Mouse (Mus musculus): ENCODE measurements around the gene Grin2a.

Grin2a gene

GRCm38 (mm10) chr16:9964469-9964868 is 30.9 kb downstream of the Grin2a start:
- no peak for DNase-seq

- no peak for DNase-seq
Observed at GRCm38 (mm10) chr16:9962482-9962881, 32.9 kb downstream of the Grin2a start.

- no peak for DNase-seq
Observed at GRCm38 (mm10) chr16:9959340-9959739, 36.0 kb downstream of the Grin2a start.

GRCm38 (mm10) chr16:9954266-9954665 is 41.1 kb downstream of the Grin2a start:
- no peak for DNase-seq

DNA sequence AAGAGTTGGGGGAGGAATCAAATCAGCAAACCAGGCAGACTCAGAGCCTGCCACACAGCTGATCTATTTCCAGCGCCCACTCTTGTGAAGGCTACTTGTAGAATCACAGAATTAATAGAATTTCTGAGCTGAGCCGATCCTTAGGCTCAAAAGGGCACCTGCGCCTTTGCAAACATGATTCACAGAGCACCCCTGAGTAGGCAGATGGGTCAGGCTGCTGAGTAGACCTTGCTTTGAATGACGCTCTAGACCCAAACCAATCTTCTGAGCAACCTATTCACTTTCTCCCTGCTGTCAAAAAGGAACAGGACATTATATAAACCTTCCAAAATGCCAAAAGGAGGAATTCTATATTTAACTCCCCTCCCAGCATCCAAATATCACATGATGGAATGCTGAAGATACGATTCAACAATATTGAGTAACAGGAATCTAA is 41.9 kb downstream of the Grin2a start:
- DNase-seq = no peak

- no peak for DNase-seq
Observed at GRCm38 (mm10) chr16:9949250-9949649, 46.1 kb downstream of the Grin2a start.

- DNase-seq = no peak
Observed at GRCm38 (mm10) chr16:9947430-9947829, 47.9 kb downstream of the Grin2a start.

- no peak for DNase-seq
Observed at GRCm38 (mm10) chr16:9944836-9945235, 50.5 kb downstream of the Grin2a start.

GRCm38 (mm10) chr16:9941306-9941930 is 53.9 kb downstream of the Grin2a start:
- no peak for DNase-seq

GRCm38 (mm10) chr16:9940716-9941115 is 54.6 kb downstream of the Grin2a start:
- no peak for DNase-seq

- no peak for DNase-seq
Observed at GRCm38 (mm10) chr16:9910672-9911071, 84.7 kb downstream of the Grin2a start.

DNA sequence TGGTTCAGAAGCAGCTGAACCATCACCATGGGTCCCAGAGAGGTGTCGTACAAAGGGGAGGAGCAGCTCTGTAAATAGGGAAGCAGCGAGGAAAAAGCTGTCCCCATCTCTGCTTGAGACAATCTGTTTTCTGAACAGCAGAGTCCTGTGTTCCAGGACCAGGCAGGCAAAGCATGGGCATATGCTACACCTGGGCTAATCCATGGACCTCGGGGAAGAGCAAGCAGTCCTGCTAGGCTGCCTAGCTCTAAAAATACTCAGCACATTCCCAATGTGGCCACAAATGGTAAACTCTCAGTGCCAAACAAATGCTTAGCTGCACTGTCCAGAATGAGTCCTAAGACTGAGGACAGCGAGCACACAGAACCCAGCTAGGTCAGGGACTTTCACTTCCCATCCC is 86.1 kb downstream of the Grin2a start:
- DNase-seq = no peak

- no peak for DNase-seq
Observed at GRCm38 (mm10) chr16:9904443-9904842, 90.9 kb downstream of the Grin2a start.

GRCm38 (mm10) chr16:9902680-9903463 is 92.5 kb downstream of the Grin2a start:
- no peak for DNase-seq

DNA sequence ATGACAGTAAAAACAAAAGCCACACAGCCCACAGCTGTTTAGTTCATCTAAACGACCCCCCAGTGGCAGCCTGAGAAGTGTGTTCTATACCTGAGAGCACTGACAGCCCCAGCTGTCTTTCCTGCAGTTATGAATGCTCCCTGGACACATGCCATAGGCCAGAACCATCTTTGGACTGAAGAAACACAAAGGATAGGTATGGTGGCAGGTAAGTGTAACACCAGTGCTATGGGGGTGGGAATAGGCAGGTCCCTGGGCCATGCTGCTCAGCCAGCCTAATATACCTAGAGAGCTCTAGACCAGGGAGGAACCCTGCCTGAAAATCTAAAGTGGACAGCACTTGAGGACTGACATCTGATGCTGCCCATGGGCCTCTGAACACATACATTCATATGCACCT is 93.9 kb downstream of the Grin2a start:
- DNase-seq = no peak

GRCm38 (mm10) chr16:9900996-9901395 is 94.4 kb downstream of the Grin2a start:
- no peak for DNase-seq

- DNase-seq = no peak
Observed at GRCm38 (mm10) chr16:9900196-9900595, 95.2 kb downstream of the Grin2a start.

DNA sequence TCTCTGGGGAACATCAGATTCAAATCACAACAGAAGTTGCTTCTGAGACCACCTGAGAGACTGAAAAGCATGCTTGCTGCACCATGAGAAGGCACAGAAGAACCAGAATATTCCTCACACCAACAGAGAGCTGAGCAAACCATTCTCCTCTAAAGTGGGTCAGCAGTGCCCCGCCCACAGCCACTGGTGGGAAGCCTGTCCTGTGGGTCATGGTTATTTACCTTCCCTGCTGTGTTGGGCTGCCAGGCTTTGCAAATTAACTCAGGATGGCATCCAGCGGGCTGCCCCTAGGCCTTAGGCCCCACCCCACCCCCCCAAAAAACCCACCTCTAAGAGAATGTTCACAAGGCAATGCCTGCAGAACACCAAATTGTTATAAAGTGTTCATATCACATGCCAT is 96.2 kb downstream of the Grin2a start:
- DNase-seq = no peak

GRCm38 (mm10) chr16:9895581-9895980 is 99.8 kb downstream of the Grin2a start:
- DNase-seq = no peak

DNA sequence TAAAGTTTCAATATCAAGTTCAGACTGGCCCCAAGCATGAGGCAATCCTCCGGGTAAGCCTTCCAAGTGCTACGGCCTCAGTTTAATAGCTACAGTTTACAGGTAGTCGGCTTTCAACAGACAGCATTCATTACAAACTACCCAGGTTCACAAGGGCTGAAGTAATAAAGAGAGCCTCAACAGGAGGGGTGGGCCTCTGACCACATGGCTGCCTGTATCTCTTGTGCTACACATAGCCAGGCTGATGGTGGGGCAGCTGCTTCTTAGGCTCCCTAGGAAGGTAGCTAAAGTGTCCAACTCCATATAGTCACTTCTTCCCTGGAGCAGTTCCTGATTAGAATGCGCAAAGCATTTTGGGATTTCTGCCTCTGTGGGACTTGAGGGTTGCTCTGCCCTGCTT is 109.2 kb downstream of the Grin2a start:
- DNase-seq = no peak

GRCm38 (mm10) chr16:9884141-9884540 is 111.2 kb downstream of the Grin2a start:
- DNase-seq = no peak

DNA sequence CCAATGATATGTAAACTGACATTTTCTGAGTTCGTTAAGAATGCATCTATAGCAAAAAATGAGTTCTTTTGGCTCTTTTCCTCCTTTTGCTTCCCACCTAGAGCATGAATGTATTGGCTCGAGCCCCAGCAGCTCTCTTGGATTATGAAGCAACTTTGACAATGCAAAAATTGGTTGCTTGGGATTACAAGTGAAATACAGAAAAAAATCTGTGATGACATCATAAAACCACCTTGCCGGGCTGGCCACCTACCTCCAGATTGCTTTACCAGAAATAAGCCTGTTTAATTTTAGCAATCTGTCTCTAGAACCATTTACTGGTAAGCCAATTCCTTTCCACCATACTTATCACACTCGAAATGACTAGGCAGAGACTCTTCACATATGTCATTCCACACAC is 112.9 kb downstream of the Grin2a start:
- DNase-seq = no peak

- no peak for DNase-seq
Observed at GRCm38 (mm10) chr16:9873001-9873400, 122.4 kb downstream of the Grin2a start.

GRCm38 (mm10) chr16:9865710-9866109 is 129.7 kb downstream of the Grin2a start:
- no peak for DNase-seq

- no peak for DNase-seq
Observed at GRCm38 (mm10) chr16:9865039-9865438, 130.3 kb downstream of the Grin2a start.

All from lung, postnatal 4 days (tissue).